Mouse (Mus musculus): ENCODE results near the gene Sema3e.
A peak's percentile ranks its signal among the peaks of the same experiment; 100 is the strongest.

Gene Sema3e

GRCm38 (mm10) chr5:14206794-14207193 is 181.7 kb downstream of the Sema3e start:
- no peak for DNase-seq (ENCODE audit: low read depth, low spot score)

- no peak for DNase-seq (ENCODE audit: low read depth, low spot score)
Measured at GRCm38 (mm10) chr5:14209962-14210361, 184.9 kb downstream of the Sema3e start.

GRCm38 (mm10) chr5:14216211-14216610 is 191.1 kb downstream of the Sema3e start:
- DNase-seq (ENCODE audit: low read depth, low spot score), result no peak

GRCm38 (mm10) chr5:14218677-14219076 is 193.6 kb downstream of the Sema3e start:
- DNase-seq (ENCODE audit: low read depth, low spot score), result peak; percentile 19

- DNase-seq (ENCODE audit: low read depth, low spot score), result no peak
Measured at GRCm38 (mm10) chr5:14224509-14224908, 199.4 kb downstream of the Sema3e start.

- no peak for DNase-seq (ENCODE audit: low read depth, low spot score)
Measured at GRCm38 (mm10) chr5:14231027-14231426, 206.0 kb downstream of the Sema3e start.

GRCm38 (mm10) chr5:14252583-14252982 is 227.5 kb downstream of the Sema3e start:
- peak; percentile 21 for DNase-seq (ENCODE audit: low read depth, low spot score)

GRCm38 (mm10) chr5:14253328-14253727 is 228.3 kb downstream of the Sema3e start:
- peak; percentile 2 for DNase-seq (ENCODE audit: low read depth, low spot score)

- no peak for DNase-seq (ENCODE audit: low read depth, low spot score)
Measured at GRCm38 (mm10) chr5:14260156-14260555, 235.1 kb downstream of the Sema3e start.

GRCm38 (mm10) chr5:14267400-14267799 is 242.3 kb downstream of the Sema3e start:
- no peak for DNase-seq (ENCODE audit: low read depth, low spot score)
